ENCODE assay signal across 10 mouse cellular contexts in the genomic region with DNA sequence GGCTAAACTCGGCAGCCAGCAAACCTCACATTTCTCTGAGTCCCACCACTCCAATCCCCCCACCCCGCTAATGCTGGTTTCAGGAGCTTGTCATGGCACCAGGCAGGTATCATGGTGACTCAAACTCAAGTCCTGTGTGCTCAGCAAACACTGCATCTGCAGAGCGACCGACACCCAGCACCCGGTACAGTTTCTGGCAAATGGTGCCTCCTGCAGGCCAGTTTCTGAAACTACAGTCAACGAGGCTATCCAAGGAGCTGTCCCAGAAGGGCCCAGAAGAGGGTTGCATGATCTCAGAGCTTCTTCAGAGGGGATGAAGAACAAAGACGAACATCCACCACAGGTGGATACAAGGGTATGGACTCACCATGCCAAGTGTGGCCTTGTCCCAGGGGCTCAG. TPM values are rescaled to one million over a fixed set of nuclear protein-coding genes. Genes with fewer than 3 reads are reported as not detected.
DNase-seq lines count a peak whose midpoint lies in the region; ATAC-seq and TF ChIP-seq lines count a peak whose summit lies in the region.
"Had no signal": no experiment of that assay in that cellular context is flagged by ENCODE, and none has a peak within 500 bp of the region (broad histone marks: within the 10 kb centered on the region; RNA-seq: fewer than 3 reads in every experiment).

No protein-coding gene starts in this region.

- DNase-seq in cerebellum, postnatal 25 days: peak; percentile 30 to 54
- no peak for DNase-seq in cerebellum, adult 9-10 months
- DNase-seq in kidney, postnatal 10 days: peak; percentile 57
- DNase-seq in kidney, adult 11 months: no peak
- DNase-seq in A20 (ENCODE audit: low read depth, low spot score): peak; percentile 75
- no peak for DNase-seq in urinary bladder, adult 2 months (ENCODE audit: low spot score)

- TF ChIP-seq POLR2A in bone marrow, adult 2 months (IDR thresholded peaks at IDR 0.05; ENCODE audit: borderline replicate concordance, control insufficient read depth, low read depth, low read length): no peak

- H3K4me3 ChIP-seq in bone marrow, adult 2 months (replicated peaks; ENCODE audit: control insufficient read depth, low read depth, low read length): no peak overlapping the region
- H3K4me3 ChIP-seq: limb, embryonic 15.5 days had no signal

- 62% methylated on average over 7 of the region's 7 CpGs for WGBS in bone marrow, adult 2 months

- peaks cover 3% of the 10 kb centered on the region; the same call in 1 of the 2 replicates for H3K4me1 ChIP-seq in bone marrow, adult 2 months (ENCODE audit: control insufficient read depth, insufficient read depth, low read length)

- TF ChIP-seq CTCF in bone marrow, adult 2 months (IDR thresholded peaks at IDR 0.05; ENCODE audit: control insufficient read depth, insufficient read depth, low read length): peak; percentile 66

- peak; percentile 34; the same call in 1 of the 2 replicates for ATAC-seq in megakaryocyte, adult 5-6 weeks (ENCODE audit: poor library complexity, severe bottlenecking)
- ATAC-seq: Patski had no signal

- no peak overlapping the region for H3K27ac ChIP-seq in bone marrow, adult 2 months (ENCODE audit: control insufficient read depth, insufficient read depth, low read depth, low read length, poor library complexity)
- H3K27ac ChIP-seq: limb, embryonic 15.5 days had no signal

RNA-seq across cellular contexts. Expression of gene Sh2b2, which starts 4.6 kb away (rescaled TPM):
- polyA plus RNA-seq in bone marrow, adult 2 months (2011; ENCODE audit: insufficient read depth, insufficient read length, low replicate concordance, missing spikeins): 5.1 and 6.3 TPM in 2 replicates
- 28.7 and 32.9 TPM in 2 replicates for total RNA-seq in megakaryocyte, adult 5-6 weeks (2015)
- 13.3 and 15.1 TPM in 2 replicates for total RNA-seq in megakaryocyte, adult 5-6 weeks (2017)
- polyA plus RNA-seq in urinary bladder, adult 2 months (2012; rRNA removed): 1.8 and 2.2 TPM in 2 replicates

RNA-seq across cellular contexts. Expression of gene Prkrip1, which starts 52.2 kb away (rescaled TPM):
- 40.9 and 47.7 TPM in 2 replicates for polyA plus RNA-seq in bone marrow, adult 2 months (2011; ENCODE audit: insufficient read depth, insufficient read length, low replicate concordance, missing spikeins)
- total RNA-seq in megakaryocyte, adult 5-6 weeks (2015): 8.7 and 15.7 TPM in 2 replicates
- total RNA-seq in megakaryocyte, adult 5-6 weeks (2017): 46.0 and 50.7 TPM in 2 replicates
- 20.8 and 23.3 TPM in 2 replicates for polyA plus RNA-seq in urinary bladder, adult 2 months (2012; rRNA removed)

Comparison
In these comparisons a context has a peak if more than half of its experiments do, and no peak if none do; other contexts are left out.
1. DNase-seq: peak in cerebellum, postnatal 25 days (2 of 2), kidney, postnatal 10 days (single experiment) and A20 (single experiment); none in cerebellum, adult 9-10 months (single experiment), kidney, adult 11 months (single experiment) and urinary bladder, adult 2 months (single experiment).